Mouse (Mus musculus): ENCODE measurements around the gene Cdca5.

Gene Cdca5

GRCm38 (mm10) chr19:6140678-6141393 lies 56.1 kb downstream of the Cdca5 start, which contains the start of gene Batf2:
TSS of gene Batf2 (plus strand) at chr19:6140983.
- in situ Hi-C loops (cut with MboI) = no loop called here

DNA sequence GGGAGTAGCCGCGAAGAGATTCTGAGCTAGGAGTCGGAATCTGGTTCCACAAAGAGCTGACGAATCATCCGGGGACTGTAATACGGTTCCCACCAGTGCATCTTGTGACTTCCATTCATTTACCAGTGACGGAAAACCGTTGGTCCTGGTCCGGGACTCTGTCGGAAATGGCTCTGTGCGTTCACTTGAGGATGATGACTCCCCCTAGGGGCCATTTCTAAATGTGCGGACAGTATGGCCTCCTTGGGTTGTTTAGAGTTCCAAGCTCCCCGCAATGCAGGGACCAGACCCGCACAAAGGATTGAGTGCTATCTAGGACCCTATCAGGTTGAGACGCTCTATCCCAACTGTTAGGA lies 56.6 kb downstream of the Cdca5 start, which contains the start of gene Arl2:
TSS of gene Arl2 (minus strand) at position 155 of the 356 bp plus-strand sequence.
- in situ Hi-C loops (cut with MboI) = no loop called here

Measured in mature B cell (primary cell).